Mouse (Mus musculus): ENCODE results near the gene Map2k5.

The Map2k5 gene
- long read RNA-seq, experiment 1, transcript Map2k5-201 (22 exons, 2,310 nt), result major isoform, 21 of 32 reads
- long read RNA-seq, experiment 1, partial matches to known transcripts, result 2 of 32 reads
- long read RNA-seq, experiment 1, other reads (novel, unspliced or antisense), result 9 of 32 reads
- long read RNA-seq, experiment 2, transcript Map2k5-201 (22 exons, 2,310 nt), result major isoform, 8 of 17 reads
- long read RNA-seq, experiment 2, partial matches to known transcripts, result 3 of 17 reads
- long read RNA-seq, experiment 2, other reads (novel, unspliced or antisense), result 6 of 17 reads

DNA sequence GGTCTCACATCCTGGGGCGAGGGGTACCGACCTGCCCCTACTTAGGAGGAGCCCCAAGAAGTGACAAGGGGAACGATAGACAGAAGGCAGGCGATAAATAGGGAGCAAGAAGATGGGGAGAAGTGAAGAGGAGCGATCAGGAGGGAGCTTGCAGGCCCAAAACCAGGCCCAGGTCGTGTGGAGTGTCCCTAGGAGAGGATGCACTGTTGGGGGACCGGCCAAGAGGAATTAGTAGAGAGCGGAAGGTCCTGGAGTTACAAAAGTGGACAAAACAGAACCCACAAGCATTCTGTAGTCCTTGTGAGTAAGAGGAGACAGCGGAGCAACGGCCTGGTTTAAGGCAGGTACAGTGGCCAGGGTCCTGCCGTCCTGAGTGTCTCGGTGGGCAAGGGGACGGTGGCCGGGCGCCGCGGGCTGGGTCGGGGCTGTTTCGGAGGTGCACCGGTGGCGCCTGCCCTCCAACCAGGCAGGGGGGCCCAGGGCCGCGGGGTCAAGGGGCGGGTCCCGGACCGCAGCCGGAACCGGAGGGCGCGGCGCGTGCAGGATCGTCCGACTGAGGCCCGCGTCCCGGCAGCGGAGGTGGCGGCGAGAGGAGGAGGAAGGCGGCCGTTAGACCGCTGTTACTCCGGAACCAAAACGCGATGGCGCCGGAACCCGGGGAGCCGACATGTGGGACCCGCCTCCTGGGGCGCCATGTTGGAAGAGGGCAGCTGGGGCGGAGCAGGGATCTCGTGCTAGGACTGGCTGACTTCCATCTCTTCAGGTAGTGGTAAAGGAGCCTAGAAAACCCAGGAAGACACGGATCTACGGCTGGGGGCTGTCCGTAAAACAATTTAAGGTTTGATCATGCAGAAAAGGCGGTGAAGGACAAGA, at the start of gene Map2k5:
Map2k5 (minus strand) TSS at position 633 of the 873 bp plus-strand sequence.
- intact Hi-C loops (cut with DNase I), result no loop called here

GRCm38 (mm10) chr9:63421096-63421736, 43.5 kb upstream of the Map2k5 start:
- intact Hi-C loops (cut with DNase I), result no loop called here

DNA sequence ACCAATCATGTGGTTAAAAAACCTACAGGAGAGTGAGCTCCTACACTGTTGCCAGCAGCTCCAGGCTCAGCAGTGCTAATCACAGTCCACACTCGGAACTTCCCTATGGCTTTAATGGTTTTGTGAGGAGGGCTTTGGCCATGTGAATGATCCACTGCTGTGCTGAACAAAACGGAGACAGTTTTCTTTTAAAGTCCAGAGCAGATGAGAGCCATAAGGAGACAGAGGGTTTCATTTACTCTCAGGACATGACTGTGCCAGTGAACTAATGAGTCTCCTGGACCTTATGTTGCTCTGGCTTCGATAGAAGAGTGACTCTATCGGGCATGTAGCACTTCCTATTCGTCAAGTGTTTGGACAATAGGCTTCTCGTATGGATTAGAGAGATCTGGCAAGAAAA, 42.7 kb upstream of the Map2k5 start:
- intact Hi-C loops (cut with DNase I), result no loop called here

DNA sequence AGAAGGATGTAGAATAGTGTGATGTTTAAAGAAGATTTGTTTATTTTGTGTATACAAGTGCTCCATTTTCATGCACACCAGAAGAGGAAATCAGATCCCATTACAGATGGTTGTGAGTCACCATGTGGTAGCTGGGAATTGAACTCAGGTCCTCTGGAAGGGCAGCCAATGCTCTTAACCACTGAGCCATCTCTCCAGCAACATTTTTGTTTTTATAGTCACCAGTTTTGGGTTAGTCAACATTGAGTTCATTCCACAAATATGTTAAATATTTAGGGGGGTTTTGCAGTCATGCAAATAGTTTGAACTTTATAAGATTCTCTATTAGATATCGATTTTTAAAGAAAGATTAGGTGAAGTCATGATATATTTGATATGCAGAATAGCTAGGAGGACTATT, 22.5 kb upstream of the Map2k5 start:
- intact Hi-C loops (cut with DNase I), result no loop called here

DNA sequence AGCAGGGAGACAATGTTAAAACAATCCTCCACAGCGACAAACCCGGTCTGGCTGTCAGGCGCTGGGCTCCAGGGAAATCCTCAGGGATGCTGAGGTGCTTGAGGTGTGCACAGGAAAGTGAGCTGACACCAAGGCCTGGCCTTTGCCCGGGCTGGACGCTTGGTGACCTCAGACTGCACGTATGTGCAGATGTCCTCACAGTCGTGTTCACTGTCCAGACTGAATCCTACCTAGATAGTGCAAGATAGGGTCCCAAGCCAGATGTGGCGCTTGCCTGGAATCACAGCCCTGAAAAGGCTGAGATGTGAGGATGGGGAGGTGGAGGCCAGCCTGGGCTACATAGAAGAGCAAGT, 21.7 kb upstream of the Map2k5 start:
- intact Hi-C loops (cut with DNase I), result no loop called here

DNA sequence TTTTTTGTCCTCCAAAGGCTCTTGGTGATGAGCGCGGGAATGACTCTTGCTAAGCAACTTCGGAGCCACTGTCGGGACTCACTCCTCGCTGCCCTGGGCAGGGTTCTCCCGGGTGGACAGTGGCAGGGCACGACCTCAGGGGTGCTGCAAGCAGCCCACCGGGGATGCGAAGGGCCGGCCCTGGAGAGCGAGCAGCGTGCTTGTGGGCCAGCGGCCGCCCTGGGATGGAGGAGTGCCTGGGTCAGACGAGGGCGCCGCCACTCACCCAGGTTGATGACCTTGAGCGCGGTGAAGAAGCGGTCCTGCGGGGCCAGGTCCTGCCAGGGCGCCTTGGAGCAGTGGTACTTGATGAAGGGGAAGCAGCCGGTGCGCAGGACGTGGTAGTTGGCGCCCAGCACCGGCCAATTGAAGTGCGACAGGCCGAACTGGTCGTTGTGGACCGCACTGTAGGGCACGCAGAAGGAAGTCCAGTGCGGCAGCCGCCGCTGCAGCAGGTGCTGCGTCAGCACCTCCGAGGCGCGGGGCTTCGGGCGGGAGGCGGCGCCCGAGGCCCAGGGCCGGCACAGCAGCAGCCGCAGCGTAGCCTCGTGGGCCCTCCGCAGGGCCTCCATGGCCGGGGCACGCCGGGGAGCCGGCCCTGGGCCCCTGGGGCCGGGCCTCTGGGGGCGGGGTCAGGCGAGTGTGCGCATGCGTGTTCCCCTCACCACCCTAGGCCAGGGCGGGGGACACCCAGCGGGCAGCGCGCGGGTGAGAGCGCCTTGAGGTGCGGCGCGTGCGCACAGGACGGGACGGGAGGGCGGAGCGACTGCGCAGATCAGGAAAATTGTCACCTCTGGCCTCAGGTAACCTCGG, 21.1 kb upstream of the Map2k5 start, which contains the start of gene 2300009A05Rik:
2300009A05Rik (minus strand) TSS at position 636 of the 852 bp plus-strand sequence.
- intact Hi-C loops (cut with DNase I), result no loop called here

GRCm38 (mm10) chr9:63395612-63396011, 17.9 kb upstream of the Map2k5 start:
- intact Hi-C loops (cut with DNase I), result no loop called here

GRCm38 (mm10) chr9:63391307-63391706, 13.6 kb upstream of the Map2k5 start:
- intact Hi-C loops (cut with DNase I), result no loop called here

DNA sequence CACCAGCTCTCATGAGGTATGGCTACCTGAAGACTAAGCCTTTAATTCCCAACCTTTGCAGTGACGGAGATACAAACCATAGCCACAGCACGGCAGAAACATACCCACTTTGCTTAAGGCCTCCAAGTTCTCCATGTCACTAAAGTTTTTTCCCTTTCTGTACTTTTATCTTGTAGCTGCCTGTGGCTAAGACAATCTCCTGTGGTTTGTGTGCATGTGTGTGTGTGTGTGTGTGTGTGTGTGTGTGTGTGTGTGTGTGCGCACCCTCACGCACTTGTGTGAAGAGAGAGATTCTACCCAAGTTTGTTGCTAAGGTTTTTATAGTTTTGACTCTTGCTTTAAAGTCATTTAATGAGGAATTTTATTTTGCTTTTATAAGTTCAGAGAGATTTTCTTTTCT, 5.1 kb upstream of the Map2k5 start:
- intact Hi-C loops (cut with DNase I), result no loop called here

- intact Hi-C loops (cut with DNase I), result no loop called here
Observed at GRCm38 (mm10) chr9:63380326-63380725, 2.6 kb upstream of the Map2k5 start.

DNA sequence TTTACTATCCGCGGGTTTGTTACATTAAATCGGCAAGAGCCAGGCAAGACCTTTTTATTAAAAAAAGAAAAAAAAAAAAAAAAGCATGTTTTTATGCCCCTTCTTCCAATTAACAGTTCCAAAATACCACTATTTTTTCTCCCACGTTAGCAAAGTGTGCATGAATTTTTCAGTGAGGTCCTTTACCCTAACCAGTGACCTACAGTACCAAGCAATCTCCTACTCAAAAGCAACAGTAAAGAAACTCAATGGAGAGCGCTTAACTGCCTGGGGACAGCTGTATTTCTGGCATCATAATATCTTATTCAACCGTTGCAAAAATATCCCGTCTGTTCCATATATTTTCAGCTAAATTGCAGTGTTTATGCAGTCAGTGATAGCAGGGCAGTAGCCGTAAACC, 472 bp upstream of the Map2k5 start:
- intact Hi-C loops (cut with DNase I), result no loop called here

- intact Hi-C loops (cut with DNase I), result no loop called here
Observed at GRCm38 (mm10) chr9:63373315-63373714, 4.4 kb downstream of the Map2k5 start.

DNA sequence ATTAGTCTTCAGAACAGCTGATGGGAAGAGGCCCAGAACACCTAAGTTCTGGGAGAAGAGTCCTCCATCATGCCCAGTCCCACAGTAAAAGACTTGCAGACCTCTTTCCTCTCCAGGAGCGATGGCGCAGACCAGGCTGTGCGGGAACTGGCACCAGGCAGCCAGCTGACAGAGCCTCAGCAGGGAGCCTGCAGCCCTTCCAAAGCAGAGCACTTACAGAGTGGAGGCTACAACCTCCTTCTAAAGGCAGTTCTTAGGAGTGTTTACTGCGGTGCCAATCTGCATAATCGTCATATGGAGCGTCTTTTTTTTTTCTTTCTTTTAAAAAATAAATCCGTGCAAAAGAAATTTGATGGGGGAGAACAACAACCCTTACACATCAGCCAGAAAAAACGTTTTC, 5.2 kb downstream of the Map2k5 start:
- intact Hi-C loops (cut with DNase I), result no loop called here

- intact Hi-C loops (cut with DNase I), result no loop called here
Observed at GRCm38 (mm10) chr9:63360410-63360809, 17.3 kb downstream of the Map2k5 start.

- intact Hi-C loops (cut with DNase I), result no loop called here
Observed at GRCm38 (mm10) chr9:63359016-63359415, 18.7 kb downstream of the Map2k5 start.

DNA sequence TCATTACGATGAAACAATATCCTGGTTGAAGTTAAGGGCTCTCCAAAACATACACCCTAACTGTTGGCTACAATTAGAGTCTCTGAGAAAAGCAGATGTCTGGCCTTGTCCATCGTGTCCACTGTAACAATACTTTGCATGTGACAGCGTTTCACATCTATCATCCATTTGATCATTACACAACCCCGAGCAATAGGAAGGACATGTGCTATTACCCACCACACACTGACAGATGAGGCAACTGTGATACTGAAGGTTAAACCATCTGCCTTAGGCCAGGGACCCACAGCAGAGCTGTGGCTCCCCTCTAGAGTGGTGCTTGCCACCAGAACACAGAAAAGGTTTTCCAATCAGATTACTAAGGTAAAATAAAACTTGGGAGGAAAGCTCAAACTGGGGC, 21.0 kb downstream of the Map2k5 start:
- intact Hi-C loops (cut with DNase I), result no loop called here

DNA sequence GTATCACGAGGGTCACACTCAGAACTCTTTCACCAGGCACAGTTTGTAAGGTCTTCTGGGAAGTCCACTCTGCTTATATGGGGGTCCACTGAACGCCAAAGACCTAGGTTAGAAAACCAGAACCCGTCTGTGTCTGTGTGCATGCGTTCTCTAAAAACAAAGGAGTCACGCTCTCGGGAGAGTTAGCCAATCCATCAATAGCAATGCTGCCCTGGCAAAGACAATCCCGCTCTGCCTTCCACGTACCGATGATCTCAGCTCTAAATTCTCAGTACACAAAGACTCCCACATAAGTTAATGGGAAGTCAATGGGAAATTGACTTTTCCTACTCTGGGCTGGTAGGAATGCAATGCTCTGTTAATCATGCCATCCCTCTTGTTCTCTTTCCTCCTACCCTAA, 21.4 kb downstream of the Map2k5 start:
- intact Hi-C loops (cut with DNase I), result no loop called here

- intact Hi-C loops (cut with DNase I), result no loop called here
Observed at GRCm38 (mm10) chr9:63354168-63354567, 23.5 kb downstream of the Map2k5 start.

GRCm38 (mm10) chr9:63350030-63350429, 27.7 kb downstream of the Map2k5 start:
- intact Hi-C loops (cut with DNase I), result no loop called here

DNA sequence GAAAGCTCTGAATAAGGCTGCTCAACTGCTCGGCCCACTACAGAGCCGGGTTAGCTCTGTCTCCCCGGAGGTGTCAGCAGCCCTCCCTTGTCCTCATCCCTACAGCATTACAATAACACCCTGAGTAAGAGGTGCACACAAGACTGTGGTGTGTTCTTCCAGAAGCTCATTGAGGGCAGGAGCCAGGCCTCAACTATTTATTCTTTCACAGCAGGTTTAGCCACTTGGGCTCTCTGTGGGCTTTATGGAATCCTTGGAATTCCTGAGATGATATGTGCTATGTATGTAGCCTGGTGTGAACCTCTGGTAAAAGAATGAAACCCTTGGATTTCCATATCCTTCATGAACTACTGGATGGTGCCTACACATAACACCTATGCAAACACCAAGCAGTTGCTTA, 28.5 kb downstream of the Map2k5 start:
- intact Hi-C loops (cut with DNase I), result no loop called here

DNA sequence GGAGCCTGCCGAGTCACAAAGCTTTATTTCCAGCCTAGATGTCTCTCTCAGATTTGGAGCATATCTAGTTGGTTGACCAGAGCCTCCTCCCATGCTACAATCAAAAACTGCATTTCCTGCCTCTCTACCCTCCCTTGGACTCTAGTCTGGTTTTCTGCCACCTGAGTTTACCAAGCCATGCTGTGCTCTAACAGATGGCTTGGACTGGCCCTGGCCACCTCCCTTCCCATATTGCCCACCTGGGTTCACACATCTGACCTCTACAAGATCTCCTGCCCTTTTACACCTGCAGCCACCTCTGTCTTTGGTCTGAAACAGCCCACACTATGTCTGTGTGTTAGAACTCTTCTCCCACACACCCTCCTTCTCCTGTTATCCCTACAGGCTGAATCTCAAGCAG, 29.6 kb downstream of the Map2k5 start:
- intact Hi-C loops (cut with DNase I), result no loop called here
